Mouse (Mus musculus): Measurements from ENCODE around the gene Pafah1b1.

Gene Pafah1b1

DNA sequence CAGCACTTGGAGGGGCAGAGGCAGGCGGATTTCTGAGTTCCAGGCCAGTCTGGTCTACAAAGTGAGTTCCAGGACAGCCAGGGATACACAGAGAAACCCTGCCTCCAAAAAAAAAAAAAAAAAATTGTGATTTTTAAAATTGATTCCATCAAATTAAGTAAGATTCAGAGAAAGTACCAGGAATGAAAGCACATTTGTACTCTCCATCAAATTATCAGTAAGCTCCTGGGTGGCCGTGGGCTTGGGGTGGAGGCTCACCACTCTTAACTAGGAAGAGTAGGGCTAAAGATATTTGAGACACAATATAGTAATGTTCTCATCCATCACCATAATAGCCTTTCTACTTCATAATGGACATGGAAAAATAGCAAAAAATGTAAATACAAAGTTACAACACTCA, 3.3 kb downstream of the Pafah1b1 start:
- in situ Hi-C loops (cut with MboI, MseI): no loop called here

- in situ Hi-C loops (cut with MboI, MseI): no loop called here
These were observed 3.8 kb downstream of the Pafah1b1 start for GRCm38 (mm10) chr11:74720668-74721067.

DNA sequence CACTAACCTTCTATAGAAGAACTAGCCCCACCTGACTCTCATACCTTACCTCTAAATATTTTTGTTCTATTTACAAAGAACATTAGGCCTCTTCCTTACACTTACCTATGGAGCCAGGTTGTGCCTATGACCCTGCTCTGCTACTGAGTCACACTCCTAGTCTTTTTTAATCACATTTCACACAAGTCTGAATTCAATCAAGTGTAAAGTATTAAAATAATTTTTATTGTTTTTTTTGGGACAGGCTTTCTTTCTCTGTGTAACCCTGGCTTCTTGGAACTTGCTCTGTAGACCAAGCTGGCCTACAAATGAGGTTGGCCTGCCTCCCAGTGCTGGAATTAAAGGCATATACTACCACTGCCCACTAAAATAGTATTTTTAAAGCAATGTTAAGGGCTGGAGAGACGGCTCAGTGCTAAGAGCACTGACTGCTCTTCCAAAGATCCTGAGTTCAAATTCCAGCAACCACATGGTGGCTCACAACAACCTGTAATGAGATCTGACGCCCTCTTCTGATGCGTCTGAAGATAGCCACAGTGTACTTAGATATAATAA, 8.4 kb downstream of the Pafah1b1 start:
- in situ Hi-C loops (cut with MboI, MseI): no loop called here

GRCm38 (mm10) chr11:74710671-74711070, 13.8 kb downstream of the Pafah1b1 start:
- in situ Hi-C loops (cut with MboI, MseI): no loop called here

DNA sequence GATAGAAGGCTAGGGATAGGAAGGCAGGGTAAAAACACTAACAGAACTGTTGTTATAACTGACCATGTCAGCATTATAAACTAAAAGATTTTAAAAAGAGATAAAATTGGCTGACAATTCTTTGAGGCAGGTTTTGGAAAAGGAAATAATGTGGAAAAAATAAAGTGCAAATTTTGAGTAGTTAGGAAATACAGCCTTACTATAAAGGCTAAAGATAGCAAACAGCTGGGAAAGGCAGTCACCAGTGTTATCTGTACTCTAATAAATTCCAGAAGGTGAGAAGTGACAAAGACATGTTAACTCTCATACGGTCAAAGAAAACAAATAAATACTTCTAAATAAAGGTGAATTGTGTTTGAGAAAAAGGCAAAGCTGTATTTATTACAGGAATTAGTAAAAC, 15.7 kb downstream of the Pafah1b1 start:
- in situ Hi-C loops (cut with MboI, MseI): loop anchor here (10.0 kb wide), 1 partner anchor 444 kb away; no protein-coding TSS in a partner anchor

DNA sequence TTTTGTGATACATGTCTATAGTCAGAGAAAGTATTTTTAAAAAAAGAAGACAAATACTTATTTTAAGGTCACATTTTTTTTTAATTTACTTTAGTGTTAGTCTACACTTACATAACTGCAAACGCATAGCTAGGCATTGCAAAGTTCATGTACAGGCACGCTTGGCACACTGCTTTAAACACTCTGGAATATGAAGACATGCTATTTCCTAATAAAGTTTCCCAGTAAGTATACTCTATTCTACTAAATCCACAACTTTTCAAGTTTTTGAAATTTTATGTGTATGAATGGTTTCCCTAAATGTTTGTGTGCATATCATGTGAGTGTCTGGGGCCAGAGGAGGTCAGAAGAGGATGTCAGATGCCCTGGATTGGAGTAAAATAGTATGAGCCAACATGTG, 20.4 kb downstream of the Pafah1b1 start:
- in situ Hi-C loops (cut with MboI, MseI): loop anchor here (10.0 kb wide), 1 partner anchor 439 kb away; no protein-coding TSS in a partner anchor

DNA sequence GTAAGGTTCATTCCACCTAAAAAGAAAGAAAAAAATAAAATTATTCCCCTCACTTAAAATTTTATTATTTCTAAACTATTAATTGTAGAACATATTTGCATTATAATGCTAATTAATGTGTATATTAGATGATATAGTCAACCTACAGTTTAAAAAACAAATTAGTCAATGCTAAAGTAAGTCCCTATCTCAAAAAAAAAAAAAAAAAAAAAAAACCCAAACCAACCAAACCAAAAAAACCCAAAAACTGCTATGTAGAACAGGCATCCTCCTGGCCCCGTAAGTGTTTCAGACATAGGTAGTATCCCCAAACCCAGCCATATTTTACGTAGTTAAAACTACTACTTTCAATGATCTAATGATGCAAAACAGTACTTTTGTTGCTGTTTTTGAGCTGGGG, 25.0 kb downstream of the Pafah1b1 start:
- in situ Hi-C loops (cut with MboI, MseI): no loop called here

DNA sequence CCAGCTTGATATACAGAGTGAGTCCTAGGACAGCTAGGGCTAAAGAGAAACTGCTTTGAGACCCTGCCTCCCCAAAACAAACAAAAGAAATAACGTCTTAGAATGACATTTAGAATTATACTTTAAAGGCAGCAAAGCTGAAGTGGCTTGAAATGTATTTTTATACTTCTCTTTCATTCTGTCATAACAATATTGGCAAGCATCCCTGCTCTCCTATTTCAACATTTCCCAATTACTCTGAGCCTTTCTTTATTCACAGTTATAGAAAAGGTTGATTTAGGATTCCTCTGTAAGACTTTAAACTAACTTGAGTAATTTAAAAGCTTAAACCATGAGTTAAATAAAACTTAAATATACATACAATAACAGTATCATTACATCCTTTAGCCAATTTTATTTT, 32.3 kb downstream of the Pafah1b1 start:
- in situ Hi-C loops (cut with MboI, MseI): no loop called here

GRCm38 (mm10) chr11:74675156-74675555, 49.3 kb downstream of the Pafah1b1 start:
- in situ Hi-C loops (cut with MboI, MseI): no loop called here

- in situ Hi-C loops (cut with MboI, MseI): no loop called here
These were observed 49.8 kb downstream of the Pafah1b1 start for GRCm38 (mm10) chr11:74674713-74675112.

- in situ Hi-C loops (cut with MboI, MseI): no loop called here
These were observed 50.9 kb downstream of the Pafah1b1 start for GRCm38 (mm10) chr11:74673561-74673960.

GRCm38 (mm10) chr11:74672901-74673513, 51.5 kb downstream of the Pafah1b1 start:
- in situ Hi-C loops (cut with MboI, MseI): no loop called here

DNA sequence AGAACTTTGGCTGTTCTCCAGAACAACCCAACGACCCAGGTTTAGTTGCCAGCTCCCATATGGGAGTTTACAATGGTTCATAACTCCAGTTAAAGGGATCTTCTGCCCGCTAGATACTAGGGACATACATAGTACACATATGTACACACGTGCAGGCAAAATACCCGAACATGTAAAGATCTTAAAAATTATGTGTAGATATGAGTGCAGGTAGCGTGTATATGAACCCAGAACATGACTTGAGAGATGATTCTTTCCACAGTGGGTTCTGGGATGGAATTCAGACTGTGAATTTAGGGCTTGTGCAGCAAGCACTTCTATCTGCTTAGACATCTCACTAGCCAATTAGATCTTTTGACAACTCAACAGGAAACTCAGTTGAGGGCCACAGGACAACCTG, 52.6 kb downstream of the Pafah1b1 start:
- in situ Hi-C loops (cut with MboI, MseI): no loop called here

DNA sequence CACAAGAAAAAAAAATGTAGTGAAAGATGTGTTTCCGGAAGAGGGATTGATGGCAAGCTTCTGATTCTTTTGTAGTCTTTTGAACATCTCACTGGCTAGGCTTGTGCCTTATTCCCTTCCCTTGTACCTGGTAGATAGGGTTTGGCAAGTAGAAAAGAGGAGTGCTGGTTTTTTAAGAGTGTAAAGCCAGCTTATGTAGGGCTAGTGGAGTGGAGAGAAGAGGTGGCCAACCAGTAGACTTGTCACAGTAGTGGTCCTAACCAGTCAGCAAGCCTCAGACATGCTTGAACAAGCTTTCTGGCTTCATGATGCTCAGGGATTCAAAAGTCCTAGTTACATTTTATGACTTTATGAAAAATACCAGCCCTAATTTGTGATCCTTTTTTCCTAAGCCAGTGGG, 53.5 kb downstream of the Pafah1b1 start:
- in situ Hi-C loops (cut with MboI, MseI): no loop called here

DNA sequence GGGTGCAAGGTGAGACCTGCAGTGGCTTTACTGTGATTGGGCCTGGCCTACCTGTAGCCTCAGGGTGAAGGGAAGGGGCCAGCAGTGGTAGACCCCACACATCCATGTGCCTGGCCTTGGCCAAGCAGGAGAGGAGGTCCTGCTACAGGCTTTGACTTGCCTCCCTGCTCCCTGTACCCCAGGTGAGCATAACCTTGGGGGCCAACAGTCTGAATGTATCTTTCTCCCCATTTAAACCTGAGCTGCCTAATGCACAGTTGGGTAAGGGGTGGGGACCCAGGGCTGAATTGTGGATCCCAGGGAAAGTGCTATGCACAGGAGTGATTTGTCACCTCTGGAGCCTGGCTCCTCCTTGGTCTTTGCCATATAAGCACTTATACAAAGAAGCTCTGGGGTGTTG, 54.3 kb downstream of the Pafah1b1 start:
- in situ Hi-C loops (cut with MboI, MseI): no loop called here

DNA sequence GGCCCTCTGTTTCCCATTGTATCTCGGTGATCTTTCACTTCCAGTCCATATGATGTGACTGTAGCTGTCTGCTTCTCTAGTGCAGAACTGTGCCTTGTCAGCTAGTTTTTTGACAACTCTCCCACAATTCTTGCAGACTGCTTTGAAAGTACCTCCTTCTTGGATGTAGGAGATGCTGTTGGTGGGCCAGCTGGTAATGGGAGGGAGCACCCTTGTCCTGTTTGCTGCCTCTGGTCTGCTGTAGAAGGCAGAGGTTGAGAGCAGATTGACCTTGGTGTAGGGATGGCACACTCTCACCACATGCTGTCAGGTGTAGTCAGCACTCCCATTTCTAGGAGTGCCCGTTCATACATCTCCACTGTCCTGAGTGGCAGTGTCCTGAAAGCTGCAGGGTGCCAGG, 55.5 kb downstream of the Pafah1b1 start:
- in situ Hi-C loops (cut with MboI, MseI): no loop called here

DNA sequence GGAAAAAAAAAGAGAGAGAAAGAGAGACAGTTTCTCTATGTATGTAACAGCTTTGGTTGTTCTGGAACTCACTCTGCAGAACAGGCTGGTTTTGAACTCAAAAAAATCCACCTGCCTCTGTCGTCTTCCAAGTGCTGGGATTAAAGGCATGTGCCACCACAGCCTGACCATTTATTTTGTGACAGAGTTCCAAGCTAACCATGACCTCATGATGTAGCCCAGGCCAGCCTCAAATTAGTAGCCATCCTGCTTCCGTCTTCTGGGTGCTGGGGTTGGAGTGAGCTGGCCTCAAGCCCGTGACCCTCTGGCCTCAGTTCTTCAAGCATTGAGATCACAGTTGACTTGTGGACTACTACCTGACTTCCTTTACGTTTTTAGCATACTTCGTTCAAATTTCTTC, 56.0 kb downstream of the Pafah1b1 start:
- in situ Hi-C loops (cut with MboI, MseI): no loop called here

DNA sequence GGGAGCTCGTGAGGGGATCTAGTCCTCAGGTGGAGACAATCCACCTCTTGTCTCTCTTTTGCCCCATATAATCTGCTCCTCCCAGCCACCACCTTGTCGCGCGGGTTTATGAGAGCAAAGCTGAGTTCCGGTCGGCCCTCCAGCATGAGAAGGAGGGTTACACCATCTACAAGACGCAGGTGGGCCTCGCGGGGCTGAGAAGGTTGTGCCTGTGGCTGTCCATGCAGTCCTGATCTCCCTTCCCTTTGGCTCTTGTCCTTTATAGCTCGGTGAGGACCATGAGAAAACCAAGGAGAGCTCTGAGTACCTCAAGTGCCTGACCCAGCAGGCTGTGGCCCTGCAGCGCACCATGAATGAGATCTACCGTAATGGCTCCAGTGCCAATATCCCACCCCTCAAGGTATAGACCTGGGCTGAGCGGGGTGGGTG, 56.9 kb downstream of the Pafah1b1 start:
- in situ Hi-C loops (cut with MboI, MseI): no loop called here

DNA sequence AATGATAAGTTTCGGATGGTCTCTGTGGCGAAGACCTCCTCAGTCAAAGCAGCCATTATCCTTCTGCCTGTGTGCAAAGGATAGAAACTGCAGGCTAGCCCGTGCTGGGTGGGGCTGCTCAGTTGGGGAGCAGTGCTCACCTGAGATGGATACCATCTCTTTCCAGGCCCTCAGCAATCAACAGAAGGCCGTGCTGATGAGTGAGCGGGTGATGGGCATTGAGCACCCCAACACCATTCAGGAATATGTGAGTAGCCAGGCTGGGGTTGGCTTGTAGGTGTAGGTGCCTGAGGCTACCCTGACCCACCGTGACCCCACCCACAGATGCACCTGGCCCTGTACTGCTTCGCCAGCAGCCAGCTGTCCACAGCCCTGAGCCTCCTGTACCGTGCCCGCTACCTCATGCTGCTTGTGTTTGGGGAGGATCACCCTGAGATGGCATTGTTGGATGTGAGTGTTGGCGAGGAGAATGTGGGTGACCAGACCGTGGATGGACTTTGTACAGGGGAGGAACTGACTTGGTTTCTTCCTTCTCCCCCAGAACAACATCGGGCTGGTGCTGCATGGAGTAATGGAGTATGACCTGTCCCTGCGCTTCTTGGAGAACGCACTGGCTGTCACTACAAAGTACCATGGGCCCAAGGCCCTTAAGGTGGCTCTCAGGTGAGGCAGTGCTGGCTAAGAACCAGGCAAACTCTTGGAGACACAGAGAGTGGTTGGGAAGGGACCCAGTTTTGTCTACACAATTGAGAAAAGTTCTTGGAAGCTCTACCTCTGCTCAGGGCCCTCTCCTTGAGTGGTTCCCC, 57.5 kb downstream of the Pafah1b1 start:
- in situ Hi-C loops (cut with MboI, MseI): no loop called here

DNA sequence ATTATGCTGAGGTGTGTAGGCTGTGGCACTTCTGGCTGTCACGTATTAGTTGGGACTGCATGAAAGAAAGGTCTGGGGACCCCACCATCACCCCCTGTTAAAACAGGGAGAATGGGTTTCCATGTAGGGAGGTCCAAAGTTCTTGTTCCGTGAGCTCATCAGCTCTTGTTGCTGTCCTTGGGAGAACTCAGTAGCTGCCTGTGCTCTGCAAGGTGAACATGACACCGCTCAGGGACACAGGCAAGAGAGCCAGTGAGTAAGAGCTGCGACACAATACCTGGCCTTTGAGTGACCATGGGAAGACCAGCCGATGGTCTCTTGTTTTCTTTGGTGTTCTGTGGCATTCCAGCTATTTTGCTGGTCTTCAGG, 58.2 kb downstream of the Pafah1b1 start:
- in situ Hi-C loops (cut with MboI, MseI): no loop called here

- in situ Hi-C loops (cut with MboI, MseI): no loop called here
These were observed 58.7 kb downstream of the Pafah1b1 start for GRCm38 (mm10) chr11:74665631-74666283.

GRCm38 (mm10) chr11:74664906-74665305, 59.6 kb downstream of the Pafah1b1 start:
- in situ Hi-C loops (cut with MboI, MseI): no loop called here
